Mouse (Mus musculus) megakaryocyte, embryonic 14.5 days (primary cell): Measurements from ENCODE around the gene Dsn1.

ENCODE experiments used
- FLI1 ChIP-seq: IDR thresholded peaks from 2 replicates; pipeline ENCODE4 v1.6.1; 2012; ENCODE audit warnings: low read length, inconsistent platforms, mixed read lengths
- GATA1 ChIP-seq: IDR thresholded peaks from 3 replicates; pipeline ENCODE4 v1.6.1; 2012; ENCODE audit warnings: mixed read lengths, low read length, inconsistent platforms, borderline replicate concordance

DNA sequence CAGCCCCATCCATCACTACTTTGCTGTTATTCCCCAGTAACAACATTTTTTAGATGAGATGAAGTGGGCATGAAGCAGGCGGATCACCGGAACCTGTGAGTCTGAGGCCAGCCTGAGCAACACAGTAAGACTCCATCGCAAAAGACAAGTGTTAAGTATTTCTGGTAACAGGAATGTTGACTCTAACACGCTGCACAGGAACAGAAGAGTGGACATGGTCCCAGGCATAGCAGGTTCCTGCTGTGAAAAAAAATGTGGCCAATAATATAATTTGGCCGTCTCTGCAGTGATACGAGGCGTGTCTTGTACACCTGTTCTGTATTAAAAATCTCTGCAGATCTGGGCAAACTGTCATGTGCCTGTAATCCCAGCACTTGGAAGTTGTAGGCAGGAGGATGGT is 28.4 kb upstream of the Dsn1 start:
- TF ChIP-seq GATA1 (no peak), FLI1 (no peak)
